Mouse (Mus musculus): ENCODE data around the gene Itgb6. TPM values are rescaled to one million over a fixed set of nuclear protein-coding genes. Genes with fewer than 3 reads are reported as not detected.

Itgb6 gene
- total RNA-seq, 2 experiments from 2014 or later, result not detected

DNA sequence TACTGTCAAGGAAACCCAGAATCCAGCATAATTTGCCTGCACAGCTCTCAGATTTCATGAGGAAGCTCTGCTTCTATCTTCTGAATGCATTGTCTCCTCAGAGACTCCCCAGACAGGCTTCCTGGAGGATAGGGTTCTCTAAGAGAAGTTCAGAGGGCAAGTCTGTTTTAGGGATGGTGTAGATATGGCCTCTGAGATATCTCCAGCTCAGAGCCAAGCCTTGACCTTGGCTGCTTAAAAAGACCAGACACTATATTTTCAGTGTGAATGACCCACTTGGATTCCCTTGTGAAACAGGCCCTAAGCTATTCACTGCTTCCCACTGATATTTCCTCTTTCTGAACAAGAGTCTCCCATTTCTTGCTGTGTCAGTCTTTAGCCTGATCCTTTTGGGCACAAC, 36.5 kb downstream of the Itgb6 start:
- ATAC-seq (replicated peaks; ENCODE audit: poor library complexity, severe bottlenecking), result no peak

DNA sequence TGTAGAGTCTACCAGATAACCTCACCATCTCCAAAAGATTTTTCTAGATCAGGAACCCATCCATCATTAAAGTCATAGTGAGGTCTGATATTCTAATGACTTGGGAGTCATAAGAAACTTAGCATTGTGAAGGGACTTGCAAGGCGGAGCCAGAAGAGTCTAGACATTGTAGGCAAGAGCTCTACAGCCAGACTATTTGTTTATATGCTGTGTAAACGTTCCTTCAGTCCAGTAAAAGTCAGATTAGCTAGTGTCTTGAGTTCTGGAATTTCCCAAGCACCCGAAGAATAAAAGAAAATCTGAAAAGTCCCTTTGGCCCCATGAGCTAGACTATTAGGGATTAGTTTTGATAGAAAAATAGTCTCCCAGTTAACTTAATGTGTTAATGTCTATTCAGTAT, 38.3 kb downstream of the Itgb6 start:
- ATAC-seq (replicated peaks; ENCODE audit: poor library complexity, severe bottlenecking), result no peak

- no peak for ATAC-seq (replicated peaks; ENCODE audit: poor library complexity, severe bottlenecking)
Observed at GRCm38 (mm10) chr2:60682554-60682953, 39.9 kb downstream of the Itgb6 start.

- ATAC-seq (replicated peaks; ENCODE audit: poor library complexity, severe bottlenecking), result no peak
Observed at GRCm38 (mm10) chr2:60674413-60674812, 48.0 kb downstream of the Itgb6 start.

DNA sequence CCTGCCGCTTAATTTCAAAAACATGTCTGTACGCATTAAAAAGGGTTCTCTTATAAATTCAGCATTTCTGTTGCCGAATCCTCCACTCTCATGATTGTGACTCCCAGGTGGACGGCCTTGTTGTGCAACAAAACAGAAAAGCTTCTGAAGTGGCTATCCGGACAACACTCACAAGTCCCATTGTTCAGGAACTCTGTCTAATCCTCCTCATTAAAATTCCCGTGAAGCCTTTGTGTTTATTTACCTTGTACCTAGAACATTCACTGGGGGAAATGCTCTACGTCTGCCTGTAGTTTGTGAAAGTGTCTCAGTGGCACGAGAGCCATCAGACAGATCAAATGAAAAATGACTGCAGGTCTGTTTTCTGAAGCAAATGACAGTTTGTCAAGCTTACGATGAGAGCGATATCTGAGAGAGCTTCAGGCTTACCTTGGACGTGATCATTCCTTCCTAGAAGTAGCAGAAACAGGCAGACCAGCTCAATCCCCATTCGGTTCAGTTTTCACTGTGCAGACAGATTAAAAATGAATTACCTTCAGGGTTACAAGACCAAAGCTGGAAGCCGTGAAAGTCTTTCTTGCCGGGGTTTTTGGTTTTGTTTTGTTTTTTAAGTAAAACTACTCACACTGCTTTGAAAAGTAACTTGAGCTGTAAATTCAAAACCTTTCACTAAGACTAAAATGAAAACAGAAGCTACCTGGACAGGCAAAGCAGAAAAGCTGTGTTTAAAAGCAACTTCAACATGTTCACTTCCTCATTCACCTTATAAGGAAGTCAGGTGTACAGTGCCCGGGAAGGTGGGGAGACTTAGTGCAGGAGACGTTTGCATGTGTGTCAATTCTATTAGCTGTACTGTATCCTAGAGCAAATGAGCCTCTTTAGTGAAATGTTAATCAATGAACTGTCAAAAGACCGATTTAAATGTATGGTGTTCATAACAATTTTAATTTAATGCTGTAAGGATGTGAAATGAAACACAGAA, 49.2 kb downstream of the Itgb6 start:
- ATAC-seq (replicated peaks; ENCODE audit: poor library complexity, severe bottlenecking), result no peak

GRCm38 (mm10) chr2:60671215-60671614, 51.2 kb downstream of the Itgb6 start:
- ATAC-seq (replicated peaks; ENCODE audit: poor library complexity, severe bottlenecking), result no peak

DNA sequence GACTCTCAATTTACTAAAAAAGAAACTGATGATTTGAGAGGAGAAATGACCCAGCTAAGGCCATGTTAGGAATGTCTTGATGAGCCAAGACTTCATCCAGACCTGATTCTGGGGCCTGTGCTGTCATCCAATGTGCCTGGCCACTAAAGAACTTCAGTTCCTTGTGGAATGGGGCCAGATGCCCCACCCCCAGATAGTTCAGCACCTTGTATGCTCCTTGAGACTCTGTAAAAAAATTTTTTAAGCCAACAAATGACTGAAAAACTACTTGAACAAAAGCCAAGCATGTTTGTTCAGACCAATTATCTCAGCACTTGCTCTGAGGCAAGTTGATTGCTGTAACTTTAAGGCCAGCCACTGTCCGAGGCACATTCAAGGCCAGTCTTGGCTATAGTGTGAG, 59.4 kb downstream of the Itgb6 start:
- ATAC-seq (replicated peaks; ENCODE audit: poor library complexity, severe bottlenecking), result no peak

DNA sequence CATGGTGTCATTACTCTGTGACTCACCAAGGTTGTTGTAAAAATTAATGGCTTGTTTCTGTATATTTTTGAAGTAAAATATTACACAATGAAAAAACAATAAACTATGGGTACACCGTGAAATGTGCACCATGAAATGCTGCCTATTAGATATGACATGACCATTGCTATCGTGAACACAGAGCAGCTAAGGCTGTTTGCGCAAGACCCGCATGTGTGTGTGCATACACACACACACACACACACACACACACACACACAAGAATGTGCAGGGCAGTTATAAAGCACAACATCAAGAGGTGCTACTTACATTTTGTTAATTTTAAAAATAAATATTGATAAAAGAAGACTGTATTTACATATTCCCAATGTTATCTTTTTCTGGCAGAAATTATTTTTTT, 62.5 kb downstream of the Itgb6 start:
- no peak for ATAC-seq (replicated peaks; ENCODE audit: poor library complexity, severe bottlenecking)

GRCm38 (mm10) chr2:60658992-60659391, 63.5 kb downstream of the Itgb6 start:
- no peak for ATAC-seq (replicated peaks; ENCODE audit: poor library complexity, severe bottlenecking)

GRCm38 (mm10) chr2:60654828-60655227, 67.6 kb downstream of the Itgb6 start:
- no peak for ATAC-seq (replicated peaks; ENCODE audit: poor library complexity, severe bottlenecking)

GRCm38 (mm10) chr2:60650155-60650554, 72.3 kb downstream of the Itgb6 start:
- no peak for ATAC-seq (replicated peaks; ENCODE audit: poor library complexity, severe bottlenecking)

DNA sequence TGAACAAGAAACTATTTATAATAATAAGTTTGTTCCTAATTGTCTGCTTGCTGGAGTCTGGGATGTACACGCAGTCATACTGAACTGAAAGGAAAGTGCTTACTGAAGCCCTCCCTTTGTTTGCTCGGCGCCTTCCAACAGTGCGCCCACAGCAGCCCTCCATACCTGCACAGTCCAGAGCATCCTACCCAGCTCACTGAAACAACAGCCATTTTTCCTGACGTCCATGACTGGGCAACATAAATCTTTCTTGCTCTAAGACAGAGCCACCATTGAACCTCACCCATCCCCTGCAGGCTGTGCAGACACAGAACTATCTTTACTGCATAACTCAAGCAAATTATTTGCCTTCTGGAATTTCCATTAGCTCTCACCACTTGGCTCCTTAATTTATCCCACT, 74.8 kb downstream of the Itgb6 start:
- no peak for ATAC-seq (replicated peaks; ENCODE audit: poor library complexity, severe bottlenecking)

DNA sequence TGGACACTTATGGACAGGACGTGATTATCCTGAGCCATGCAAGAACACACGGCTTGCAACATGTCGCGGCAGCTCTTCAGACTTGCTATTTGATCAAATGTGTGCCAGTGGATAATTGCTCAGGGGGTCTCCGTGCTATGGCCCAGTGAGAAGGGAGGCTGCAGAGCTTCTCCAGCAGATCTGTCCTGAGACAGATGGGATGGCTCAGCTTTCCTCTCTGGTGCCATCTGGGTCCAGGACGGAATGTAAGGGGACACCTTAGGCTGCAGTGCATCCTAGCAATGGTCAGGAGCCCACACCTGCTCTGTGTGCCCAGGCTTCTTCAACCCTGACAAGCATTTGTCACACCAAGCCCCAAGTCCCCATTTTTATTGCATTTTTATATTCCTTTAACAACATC, 75.9 kb downstream of the Itgb6 start:
- no peak for ATAC-seq (replicated peaks; ENCODE audit: poor library complexity, severe bottlenecking)

DNA sequence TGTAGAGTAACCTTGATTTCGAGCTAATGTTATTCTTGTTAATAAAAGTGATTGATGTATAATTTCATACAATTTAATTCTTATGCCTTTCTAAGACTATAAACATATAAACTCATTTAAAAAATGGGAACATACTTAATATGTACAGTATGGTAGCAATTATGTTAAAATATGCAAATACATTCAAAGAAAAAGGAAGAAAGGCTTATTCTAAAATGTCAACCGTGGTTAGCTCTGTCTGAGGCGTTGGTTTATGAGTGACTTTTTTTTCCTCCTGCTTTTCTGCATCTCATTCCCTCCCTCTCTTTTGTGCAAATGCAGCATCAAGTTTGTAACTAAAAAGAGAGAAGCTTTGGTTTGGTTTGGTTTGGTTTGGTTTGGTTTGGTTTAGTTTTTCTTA, 79.0 kb downstream of the Itgb6 start:
- ATAC-seq (replicated peaks; ENCODE audit: poor library complexity, severe bottlenecking), result no peak

GRCm38 (mm10) chr2:60642606-60643005, 79.8 kb downstream of the Itgb6 start:
- ATAC-seq (replicated peaks; ENCODE audit: poor library complexity, severe bottlenecking), result no peak

DNA sequence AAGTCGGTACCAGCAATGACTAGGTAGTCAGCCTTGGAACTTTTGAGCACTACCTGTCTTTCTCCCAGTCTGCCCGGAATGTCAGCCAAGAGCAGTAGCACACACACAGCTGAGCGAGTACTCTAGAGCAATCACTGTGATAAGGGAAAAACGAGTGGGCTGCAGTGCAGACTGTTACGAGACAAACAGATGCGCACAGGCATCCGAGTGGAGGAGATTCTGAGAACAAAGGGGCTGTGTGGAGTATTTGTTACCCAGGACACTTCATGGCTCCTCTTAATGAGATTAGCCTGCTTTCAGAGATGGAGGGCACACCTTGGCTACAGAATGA, 82.1 kb downstream of the Itgb6 start:
- no peak for ATAC-seq (replicated peaks; ENCODE audit: poor library complexity, severe bottlenecking)

GRCm38 (mm10) chr2:60639617-60640341, 82.7 kb downstream of the Itgb6 start:
- ATAC-seq (replicated peaks; ENCODE audit: poor library complexity, severe bottlenecking), result no peak

GRCm38 (mm10) chr2:60636910-60637761, 85.3 kb downstream of the Itgb6 start:
- ATAC-seq (replicated peaks; ENCODE audit: poor library complexity, severe bottlenecking), result no peak

GRCm38 (mm10) chr2:60636481-60636880, 86.0 kb downstream of the Itgb6 start:
- ATAC-seq (replicated peaks; ENCODE audit: poor library complexity, severe bottlenecking), result no peak

DNA sequence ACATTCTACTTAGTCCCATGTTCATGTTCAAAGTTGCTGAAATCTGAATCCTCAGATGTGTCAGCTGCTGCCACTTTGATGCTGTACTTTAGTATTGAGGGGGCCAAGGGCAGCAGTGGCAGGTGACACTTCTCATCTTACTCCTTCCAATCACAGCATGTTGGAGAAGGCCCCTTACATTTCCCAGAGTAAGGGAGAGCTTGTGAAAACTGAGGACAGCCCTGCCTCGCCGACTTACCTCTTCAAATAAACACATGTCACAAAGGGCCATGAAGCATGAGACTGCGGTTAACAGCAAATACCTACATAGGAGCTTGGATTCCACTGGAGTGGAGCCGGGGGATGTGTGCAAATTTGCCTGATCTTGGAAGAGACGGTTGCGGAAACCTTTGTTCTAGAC, 86.4 kb downstream of the Itgb6 start:
- no peak for ATAC-seq (replicated peaks; ENCODE audit: poor library complexity, severe bottlenecking)

GRCm38 (mm10) chr2:60632791-60633190, 89.7 kb downstream of the Itgb6 start:
- no peak for ATAC-seq (replicated peaks; ENCODE audit: poor library complexity, severe bottlenecking)

All from granulocyte monocyte progenitor cell, adult 5-6 weeks (primary cell).